Mouse (Mus musculus) kidney, postnatal 0 days (tissue): Measurements from ENCODE around the gene Aqp11. TPM values are rescaled to one million over a fixed set of nuclear protein-coding genes. Genes with fewer than 3 reads are reported as not detected.
A peak's percentile ranks its signal among the peaks of the same experiment; 100 is the strongest.

Source experiments
- ATAC-seq: fragments of 200-750 bp; cut with Nextera tagmentation; replicated peaks from 2 replicates; pipeline ENCODE4 v1.8.0; 2017; ENCODE audit warnings: low read depth, moderate number of reproducible peaks, moderate TSS enrichment, moderate library complexity; ENCODE audit not compliant: low FRiP score
- DNase-seq: peaks from one replicate; pipeline ENCODE4 v3.0.0-alpha.2; 2016; ENCODE audit warnings: low spot score
- H3K27ac ChIP-seq: fragments of 300-500 bp; sonication (generic); 2 replicates; pipeline ENCODE4 v1.5.1; 2014; ENCODE audit warnings: mild to moderate bottlenecking
- H3K27me3 ChIP-seq: fragments of 300-500 bp; sonication (generic); 2 replicates; pipeline ENCODE4 v1.6.1; 2014; ENCODE audit warnings: low read length, mixed read lengths; ENCODE audit not compliant: insufficient read depth
- H3K36me3 ChIP-seq: fragments of 300-500 bp; sonication (generic); 2 replicates; pipeline ENCODE4 v1.6.1; 2014; ENCODE audit warnings: low read length, mixed read lengths; ENCODE audit not compliant: insufficient read depth
- H3K4me1 ChIP-seq: fragments of 300-500 bp; sonication (generic); replicated peaks from 2 replicates; pipeline ENCODE4 v1.6.1; 2014; ENCODE audit warnings: antibody characterized with exemption, low read length, mixed read lengths; ENCODE audit not compliant: insufficient read depth
- H3K4me2 ChIP-seq: fragments of 300-500 bp; sonication (generic); 2 replicates; pipeline ENCODE4 v1.6.1; 2014; ENCODE audit warnings: mild to moderate bottlenecking, low read length, moderate library complexity, mixed read lengths
- H3K4me3 ChIP-seq: fragments of 300-500 bp; sonication (generic); replicated peaks from 2 replicates; pipeline ENCODE4 v1.5.1; 2014; ENCODE audit warnings: low read depth, low read length
- H3K9ac ChIP-seq: fragments of 300-500 bp; sonication (generic); 2 replicates; pipeline ENCODE4 v1.6.1; 2014; ENCODE audit warnings: low read depth, low read length
- H3K9me3 ChIP-seq: fragments of 300-500 bp; sonication (generic); replicated peaks from 2 replicates; pipeline ENCODE4 v1.6.1; 2016; ENCODE audit warnings: low read length, inconsistent platforms, mixed read lengths
- CTCF ChIP-seq: IDR thresholded peaks from 2 replicates; pipeline ENCODE4 v1.5.1; 2016; ENCODE audit warnings: antibody characterized with exemption, low read depth, mild to moderate bottlenecking, moderate library complexity
- WGBS: fragments of 180-500 bp; shearing (Covaris S2); extraction: QIAGEN DNeasy Blood & Tissue Kit; methylation state at CpG from one replicate; pipeline ENCODE4 v1.1.7; 2014; 5-methylcytosine and 5-hydroxymethylcytosine counted together
- polyA plus RNA-seq: library from polyadenylated mRNA; unstranded; fragments of >200 nt; fragmentation: Nextera tagmentation; extraction: Ambion mirVana; gene quantifications from 2 replicates; pipeline ENCODE4 v1.2.1, GENCODE M21; 2015

The Aqp11 gene
- polyA plus RNA-seq, 1 experiment from 2014 or later: 36.9 TPM

- Histone ChIP-seq H3K27ac (peak overlapping the region; percentile 77), H3K9me3 (no peaks in the 10 kb centered on the region), H3K36me3 (no peaks in the 10 kb centered on the region), H3K4me3 (0 out of 2 replicates have a peak overlapping the region, but pooled peaks have one; percentile 2), H3K9ac (peak overlapping the region; percentile 31; the same call in 1 of the 2 replicates), H3K27me3 (no peaks in the 10 kb centered on the region), H3K4me2 (peak overlapping the region; percentile 48), H3K4me1 (peaks cover 10% of the 10 kb centered on the region; the same call in 1 of the 2 replicates)
- WGBS: 60% methylated on average over 10 of the region's 10 CpGs
- ATAC-seq (peak; percentile 44; the same call in 1 of the 2 replicates), DNase-seq (peak; percentile 61)
- no peak for TF ChIP-seq CTCF
These were observed 10.6 kb upstream of the Aqp11 start for GRCm38 (mm10) chr7:97748527-97749206.

GRCm38 (mm10) chr7:97747787-97748497 is 9.9 kb upstream of the Aqp11 start:
- Histone ChIP-seq H3K4me3 (no peak overlapping the region), H3K4me1 (peaks cover 10% of the 10 kb centered on the region; the same call in 1 of the 2 replicates), H3K4me2 (peak overlapping the region; percentile 48), H3K9me3 (no peaks in the 10 kb centered on the region), H3K27me3 (no peaks in the 10 kb centered on the region), H3K27ac (0 out of 2 replicates have a peak overlapping the region, but pooled peaks have one; percentile 62), H3K9ac (no peak overlapping the region), H3K36me3 (no peaks in the 10 kb centered on the region)
- TF ChIP-seq CTCF: peak; percentile 95
- WGBS: 24% methylated on average over 28 of the region's 28 CpGs
- peak; percentile 93 for DNase-seq
- peak; percentile 68 for ATAC-seq

- Histone ChIP-seq H3K9ac (no peak overlapping the region), H3K4me1 (peaks cover 10% of the 10 kb centered on the region; the same call in 1 of the 2 replicates), H3K36me3 (no peaks in the 10 kb centered on the region), H3K4me3 (no peak overlapping the region), H3K4me2 (no peak overlapping the region), H3K27me3 (no peaks in the 10 kb centered on the region), H3K9me3 (no peaks in the 10 kb centered on the region), H3K27ac (no peak overlapping the region)
- no peak for TF ChIP-seq CTCF
- DNase-seq (no peak), ATAC-seq (no peak)
- 77% methylated on average over 4 of the region's 4 CpGs for WGBS
These were observed 9.2 kb upstream of the Aqp11 start for GRCm38 (mm10) chr7:97747176-97747707.

GRCm38 (mm10) chr7:97745299-97745698 is 7.2 kb upstream of the Aqp11 start:
- WGBS: 11% methylated on average over 3 of the region's 3 CpGs
- peaks cover 10% of the 10 kb centered on the region; the same call in 1 of the 2 replicates for H3K4me1 ChIP-seq
- peak; percentile 64 for DNase-seq
- no peak overlapping the region for H3K9ac ChIP-seq
- no peaks in the 10 kb centered on the region for H3K9me3 ChIP-seq
- H3K27me3 ChIP-seq: no peaks in the 10 kb centered on the region
- no peak overlapping the region for H3K4me3 ChIP-seq
- H3K4me2 ChIP-seq: no peak overlapping the region
- ATAC-seq: no peak
- H3K36me3 ChIP-seq: no peaks in the 10 kb centered on the region
- peak; percentile 87 for TF ChIP-seq CTCF
- H3K27ac ChIP-seq: no peak overlapping the region

- no peaks in the 10 kb centered on the region for H3K36me3 ChIP-seq
- no peak overlapping the region for H3K9ac ChIP-seq
- no peaks in the 10 kb centered on the region for H3K4me1 ChIP-seq
- DNase-seq (no peak), ATAC-seq (no peak)
- no peak overlapping the region for H3K27ac ChIP-seq
- no peak for TF ChIP-seq CTCF
- H3K27me3 ChIP-seq: no peaks in the 10 kb centered on the region
- H3K4me2 ChIP-seq: no peak overlapping the region
- H3K9me3 ChIP-seq: no peaks in the 10 kb centered on the region
- WGBS: 42% methylated on average over 1 of the region's 1 CpGs
- H3K4me3 ChIP-seq: no peak overlapping the region
These were observed 3.7 kb upstream of the Aqp11 start for GRCm38 (mm10) chr7:97741756-97742291.

- Histone ChIP-seq H3K9ac (no peak overlapping the region), H3K4me3 (no peak overlapping the region), H3K9me3 (no peaks in the 10 kb centered on the region), H3K4me1 (0 out of 2 replicates have a peak, but pooled peaks cover 1% of the 10 kb centered on the region), H3K36me3 (no peaks in the 10 kb centered on the region), H3K27me3 (no peaks in the 10 kb centered on the region), H3K27ac (no peak overlapping the region), H3K4me2 (no peak overlapping the region)
- WGBS: 21% methylated on average over 10 of the region's 10 CpGs
- ATAC-seq (peak; percentile 43), DNase-seq (peak; percentile 61)
- no peak for TF ChIP-seq CTCF
These were observed 2.9 kb upstream of the Aqp11 start for GRCm38 (mm10) chr7:97740948-97741347.
